Mouse (Mus musculus) cortical plate, adult 2 months (tissue): ENCODE measurements at regions not wholly inside any gene's neighbourhood (a gene's known extent, or its start where the extent isn't known, plus 50 kb on each side); places are given as distances from the start of the nearest gene placed in this dataset.

Source experiments
- CTCF ChIP-seq: fragments of 200-500 bp; IDR thresholded peaks from 2 replicates; pipeline ENCODE4 v1.5.1; 2011; ENCODE audit warnings: mild to moderate bottlenecking, control low read depth, low read length; ENCODE audit not compliant: insufficient read depth; ENCODE audit errors: extremely low read depth
- POLR2A ChIP-seq: fragments of 200-500 bp; IDR thresholded peaks from 2 replicates; pipeline ENCODE4 v1.6.1; 2011; ENCODE audit warnings: mild to moderate bottlenecking, low read length, control low read depth; ENCODE audit not compliant: insufficient read depth; ENCODE audit errors: extremely low read depth

GRCm38 (mm10) chr2:103893805-103894204, 64.0 kb upstream of the Lmo2 start:
- TF ChIP-seq CTCF, result no peak
- no peak for TF ChIP-seq POLR2A
